8 mouse cellular contexts compared by ENCODE assay signal in the genomic region with DNA sequence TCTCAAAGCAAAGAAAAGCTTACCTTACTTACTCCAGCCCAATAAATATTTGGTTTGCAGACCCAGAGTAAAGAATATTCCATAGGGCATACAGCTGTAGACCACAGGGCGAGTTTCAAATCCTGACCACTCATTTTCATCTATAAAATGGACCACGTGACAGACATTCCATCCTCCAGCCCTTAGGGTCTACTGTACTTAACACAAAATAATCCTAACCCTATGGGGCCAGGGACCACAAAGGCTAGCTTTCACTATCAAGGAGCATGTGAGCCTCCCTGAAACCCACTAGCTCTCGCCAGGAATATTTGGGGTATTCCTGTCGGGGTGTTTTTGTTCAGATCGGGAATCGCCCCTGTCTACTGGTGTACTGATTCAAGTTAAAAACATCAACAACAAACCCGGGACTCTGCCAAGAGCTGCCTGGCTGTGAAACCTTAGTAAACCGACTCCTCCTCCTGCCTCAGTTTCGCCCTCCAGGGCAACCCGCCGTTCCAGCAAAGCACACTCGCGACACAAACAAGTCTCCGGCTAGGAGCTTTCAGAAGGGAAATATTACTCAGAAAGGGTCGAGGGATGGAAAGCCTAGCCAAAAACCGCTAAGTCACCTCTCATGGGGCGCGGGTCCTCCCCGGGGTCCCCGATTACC. TPM values are rescaled to one million over a fixed set of nuclear protein-coding genes. Genes with fewer than 3 reads are reported as not detected.
DNase-seq lines count a peak whose midpoint lies in the region; ATAC-seq and TF ChIP-seq lines count a peak whose summit lies in the region.

No protein-coding gene starts in this region.

- no peak for DNase-seq in heart, adult 8-10 months (ENCODE audit: low spot score)
- DNase-seq in MEL (ENCODE audit: low read depth, low spot score): no peak
- DNase-seq in hindbrain, embryonic 11.5 days (ENCODE audit: low spot score): no peak
- peak; percentile 84 for DNase-seq in midbrain, embryonic 11.5 days (ENCODE audit: low spot score, missing footprints)
- no peak for DNase-seq in left cerebral cortex, adult 18-20 months (ENCODE audit: low spot score in 2 of 2)
- no peak for DNase-seq in thymus, postnatal 14 days

- H3K9me3 ChIP-seq in heart, embryonic 16.5 days (replicated peaks; ENCODE audit: control insufficient read depth, low read length): no peaks in the 10 kb centered on the region
- H3K9me3 ChIP-seq in MEL (replicated peaks; ENCODE audit: insufficient read depth, low read length): no peaks in the 10 kb centered on the region
- no peaks in the 10 kb centered on the region for H3K9me3 ChIP-seq in hindbrain, embryonic 11.5 days (ENCODE audit: control insufficient read depth, low read length)
- no peaks in the 10 kb centered on the region for H3K9me3 ChIP-seq in midbrain, embryonic 11.5 days (ENCODE audit: control insufficient read depth, low read length)

- no peak for TF ChIP-seq POLR2A in MEL (IDR thresholded peaks at IDR 0.05; ENCODE audit: control insufficient read depth in 1 of 2, insufficient read depth in 1 of 2, low read depth in 1 of 2, low read length in 2 of 2, poor library complexity in 1 of 2)

- no peak for TF ChIP-seq CTCF in MEL (IDR thresholded peaks at IDR 0.05 in 2 of 3, conservative IDR thresholded peaks at IDR 0.05 in 1 of 3; ENCODE audit: control insufficient read depth in 1 of 3, insufficient read depth in 1 of 3, low read depth in 2 of 3, low read length in 3 of 3, poor library complexity in 1 of 3, severe bottlenecking in 1 of 3)

- WGBS in heart, embryonic 16.5 days: 2% methylated on average over 20 of the region's 20 CpGs
- 5% methylated on average over 20 of the region's 20 CpGs for WGBS in hindbrain, embryonic 11.5 days
- 4% methylated on average over 20 of the region's 20 CpGs for WGBS in midbrain, embryonic 11.5 days

- H3K27ac ChIP-seq in heart, embryonic 16.5 days (ENCODE audit: low read length): peak overlapping the region; percentile 85
- H3K27ac ChIP-seq in MEL (ENCODE audit: control insufficient read depth, low read depth, low read length): no peak overlapping the region
- peak overlapping the region; percentile 42; the same call in 1 of the 2 replicates for H3K27ac ChIP-seq in hindbrain, embryonic 11.5 days (ENCODE audit: low read depth, low read length)
- H3K27ac ChIP-seq in midbrain, embryonic 11.5 days (ENCODE audit: low read depth, low read length): no peak overlapping the region

- peak overlapping the region; percentile 74 for H3K4me3 ChIP-seq in heart, embryonic 16.5 days (ENCODE audit: low read length)
- peak overlapping the region; percentile 57 to 74 for H3K4me3 ChIP-seq in MEL (ENCODE audit: control insufficient read depth in 1 of 2, insufficient read depth in 1 of 2, low read depth in 2 of 2, low read length in 2 of 2)
- peak overlapping the region; percentile 62 for H3K4me3 ChIP-seq in hindbrain, embryonic 11.5 days (ENCODE audit: low read depth, low read length)
- peak overlapping the region; percentile 44 for H3K4me3 ChIP-seq in midbrain, embryonic 11.5 days (ENCODE audit: low read depth, low read length)

- TF ChIP-seq EP300 in MEL (IDR thresholded peaks at IDR 0.05; ENCODE audit: low read depth in 1 of 2, low read length in 2 of 2): no peak

- H3K4me1 ChIP-seq in heart, embryonic 16.5 days (ENCODE audit: control insufficient read depth, insufficient read depth, low read length): peaks cover 10% of the 10 kb centered on the region
- peaks cover 12 to 32% of the 10 kb centered on the region in 2 experiments for H3K4me1 ChIP-seq in MEL (ENCODE audit: control insufficient read depth in 1 of 2, insufficient read depth in 2 of 2, low read length in 2 of 2)
- H3K4me1 ChIP-seq in hindbrain, embryonic 11.5 days (replicated peaks; ENCODE audit: control insufficient read depth, insufficient read depth, low read length): no peaks in the 10 kb centered on the region
- no peaks in the 10 kb centered on the region for H3K4me1 ChIP-seq in midbrain, embryonic 11.5 days (ENCODE audit: control insufficient read depth, insufficient read depth, low read length)

- H3K4me2 ChIP-seq in heart, embryonic 16.5 days (ENCODE audit: low read depth, low read length): peak overlapping the region; percentile 85
- peak overlapping the region; percentile 60 for H3K4me2 ChIP-seq in hindbrain, embryonic 11.5 days (replicated peaks; ENCODE audit: low read depth, low read length)
- peak overlapping the region; percentile 71 for H3K4me2 ChIP-seq in midbrain, embryonic 11.5 days

- no peak for TF ChIP-seq RAD21 in MEL (IDR thresholded peaks at IDR 0.05; ENCODE audit: low read depth, low read length)

- no peaks in the 10 kb centered on the region for H3K79me2 ChIP-seq in MEL (ENCODE audit: control insufficient read depth, insufficient read depth, low read length, poor library complexity)

- no peaks in the 10 kb centered on the region for H3K36me3 ChIP-seq in heart, embryonic 16.5 days (ENCODE audit: control insufficient read depth, insufficient read depth)
- peaks cover 0 to 24% of the 10 kb centered on the region in 2 experiments; a peak in 2 of 4 replicates for H3K36me3 ChIP-seq in MEL (ENCODE audit: control insufficient read depth in 1 of 2, insufficient read depth in 2 of 2, low read length in 2 of 2)
- H3K36me3 ChIP-seq in hindbrain, embryonic 11.5 days (ENCODE audit: control insufficient read depth, insufficient read depth, low read length): no peaks in the 10 kb centered on the region
- no peaks in the 10 kb centered on the region for H3K36me3 ChIP-seq in midbrain, embryonic 11.5 days (ENCODE audit: control insufficient read depth, insufficient read depth, low read length)

- H3K27me3 ChIP-seq in heart, embryonic 16.5 days (ENCODE audit: control insufficient read depth, insufficient read depth, low read length): no peaks in the 10 kb centered on the region
- H3K27me3 ChIP-seq in MEL (ENCODE audit: control insufficient read depth in 1 of 2, insufficient read depth in 2 of 2, low read length in 2 of 2): no peaks in the 10 kb centered on the region
- H3K27me3 ChIP-seq in hindbrain, embryonic 11.5 days (ENCODE audit: control insufficient read depth, insufficient read depth, low read length): no peaks in the 10 kb centered on the region
- H3K27me3 ChIP-seq in midbrain, embryonic 11.5 days (ENCODE audit: control insufficient read depth, insufficient read depth, low read length): no peaks in the 10 kb centered on the region

- H3K9ac ChIP-seq in heart, embryonic 16.5 days (ENCODE audit: low read length): peak overlapping the region; percentile 76
- H3K9ac ChIP-seq in MEL (ENCODE audit: control insufficient read depth, low read depth, low read length, poor library complexity, severe bottlenecking): peak overlapping the region; percentile 48
- peak overlapping the region; percentile 62 for H3K9ac ChIP-seq in hindbrain, embryonic 11.5 days (ENCODE audit: low read depth, low read length)
- H3K9ac ChIP-seq in midbrain, embryonic 11.5 days (ENCODE audit: low read length): peak overlapping the region; percentile 61

- ATAC-seq in heart, embryonic 16.5 days (replicated peaks; ENCODE audit: extremely low read depth, insufficient read depth, low FRiP score): peak; percentile 7
- ATAC-seq in hindbrain, embryonic 11.5 days (ENCODE audit: low FRiP score): peak; percentile 63
- ATAC-seq in midbrain, embryonic 11.5 days (ENCODE audit: low FRiP score): peak; percentile 53
- no peak for ATAC-seq in inflammation-experienced regulatory T-cells, adult 6 months

TF ChIP-seq in MEL, 35 proteins besides CTCF, POLR2A, EP300 and RAD21:
- TF ChIP-seq USF1 (IDR thresholded peaks at IDR 0.05; ENCODE audit: low read depth, low read length) (peak; percentile 64; the same call in 1 of the 2 replicates), BHLHE40 (IDR thresholded peaks at IDR 0.05; ENCODE audit: borderline replicate concordance, low read depth, low read length) (peak; percentile 44; the same call in 1 of the 2 replicates), MYC (IDR thresholded peaks at IDR 0.05; ENCODE audit: low read depth, low read length) (no peak), SIN3A (IDR thresholded peaks at IDR 0.05; ENCODE audit: low read length) (no peak), E2F4 (IDR thresholded peaks at IDR 0.05; ENCODE audit: borderline replicate concordance, low read depth, low read length) (no peak), USF2 (IDR thresholded peaks at IDR 0.05; ENCODE audit: borderline replicate concordance in 1 of 2, insufficient read depth in 1 of 2, low read depth in 1 of 2, low read length in 2 of 2) (0 out of 4 replicates have a peak, but pooled peaks of 1 of the 2 experiments have one; percentile 13), ETS1 (IDR thresholded peaks at IDR 0.05; ENCODE audit: low read depth, low read length) (no peak)

RNA-seq across cellular contexts. Expression of a gene that starts 0.5 kb away (rescaled TPM):
- polyA plus RNA-seq in heart, embryonic 16.5 days (2015; fragmentation: Nextera tagmentation; extraction: Ambion mirVana): 105 and 107 TPM in 2 replicates
- total RNA-seq in heart, adult 8-10 months (2022): 10 to 100 TPM; 53.7 to 64.8 (median 60.5) TPM
- total RNA-seq in MEL (2012; rRNA removed): 2.2 and 4.1 TPM in 2 replicates
- 1 to 10 TPM in 1 of 2 experiments, not detected in 1; 8.0 TPM for polyA plus RNA-seq in MEL (2012; ENCODE audit: insufficient read depth in 1 of 2, insufficient read length in 2 of 2, low read depth in 1 of 2, low replicate concordance in 2 of 2, missing spikeins in 1 of 2)
- polyA plus RNA-seq in hindbrain, embryonic 11.5 days (2014; fragmentation: Nextera tagmentation; extraction: Ambion mirVana): 65.4 and 69.6 TPM in 2 replicates
- 61.3 and 63.6 TPM in 2 replicates for polyA plus RNA-seq in midbrain, embryonic 11.5 days (2014; fragmentation: Nextera tagmentation; extraction: Ambion mirVana)
- total RNA-seq in left cerebral cortex, adult 18-20 months (2021): 100 to 1,000 TPM in 1 of 2 experiments, 10 to 100 TPM in 1; 99.1 to 102 TPM
- polyA plus RNA-seq in inflammation-experienced regulatory T-cells, adult 6 months (2017; shearing (Covaris generic)): 10 to 100 TPM; 14.6 to 15.5 (median 15.4) TPM

RNA-seq across cellular contexts. Expression of a gene that starts 29.8 kb away (rescaled TPM):
- polyA plus RNA-seq in heart, embryonic 16.5 days (2015; fragmentation: Nextera tagmentation; extraction: Ambion mirVana): 24.2 and 26.7 TPM in 2 replicates
- 10 to 100 TPM; 25.9 to 27.9 (median 27.3) TPM for total RNA-seq in heart, adult 8-10 months (2022)
- 22.3 and 25.9 TPM in 2 replicates for total RNA-seq in MEL (2012; rRNA removed)
- 10 to 100 TPM in 1 of 2 experiments, not detected in 1; 29.3 TPM for polyA plus RNA-seq in MEL (2012; ENCODE audit: insufficient read depth in 1 of 2, insufficient read length in 2 of 2, low read depth in 1 of 2, low replicate concordance in 2 of 2, missing spikeins in 1 of 2)
- 31.5 and 36.8 TPM in 2 replicates for polyA plus RNA-seq in hindbrain, embryonic 11.5 days (2014; fragmentation: Nextera tagmentation; extraction: Ambion mirVana)
- 31.6 and 32.9 TPM in 2 replicates for polyA plus RNA-seq in midbrain, embryonic 11.5 days (2014; fragmentation: Nextera tagmentation; extraction: Ambion mirVana)
- total RNA-seq in left cerebral cortex, adult 18-20 months (2021): 10 to 100 TPM; 25.7 to 25.9 TPM
- polyA plus RNA-seq in inflammation-experienced regulatory T-cells, adult 6 months (2017; shearing (Covaris generic)): 10 to 100 TPM; 24.8 to 26.8 (median 25.1) TPM

Comparison
In these comparisons a context has a peak if more than half of its experiments do, and no peak if none do; other contexts are left out.
1. H3K27ac ChIP-seq: peak in heart, embryonic 16.5 days (single experiment) and hindbrain, embryonic 11.5 days (single experiment); none in MEL (single experiment) and midbrain, embryonic 11.5 days (single experiment).
2. Peak in every context shown above with its lines, with median percentiles within 50 percentile points of each other: H3K4me2 ChIP-seq, H3K4me3 ChIP-seq and H3K9ac ChIP-seq.